Mouse (Mus musculus) G1E (cell line): ENCODE data around the gene Rcan3. TPM values are rescaled to one million over a fixed set of nuclear protein-coding genes. Genes with fewer than 3 reads are reported as not detected.

Source experiments
- ATAC-seq: 2 replicates; pipeline ENCODE4 v1.8.0; 2016; ENCODE audit warnings: mild to moderate bottlenecking; ENCODE audit not compliant: insufficient number of reproducible peaks, poor library complexity, low FRiP score, severe bottlenecking; ENCODE audit errors: extremely low read depth
- DNase-seq: peaks from one replicate; pipeline ENCODE4 v3.0.0; 2012; ENCODE audit warnings: low spot score
- H3K27me3 ChIP-seq: 2 replicates; pipeline ENCODE4 v1.6.1; 2012; ENCODE audit warnings: mild to moderate bottlenecking, low read length, inconsistent platforms; ENCODE audit not compliant: insufficient read depth
- H3K36me3 ChIP-seq: replicated peaks from 2 replicates; pipeline ENCODE3; 2012; ENCODE audit warnings: mild to moderate bottlenecking, inconsistent platforms
- H3K4me1 ChIP-seq: 2 replicates; pipeline ENCODE4 v1.6.1; 2012; ENCODE audit warnings: low read depth, low read length, inconsistent platforms, mixed read lengths; ENCODE audit not compliant: insufficient read depth
- H3K4me3 ChIP-seq: 2 replicates; pipeline ENCODE4 v1.5.1; 2012; ENCODE audit warnings: low read depth, mild to moderate bottlenecking, inconsistent platforms, low read length, moderate library complexity, mixed read lengths
- H3K9me3 ChIP-seq: replicated peaks from 2 replicates; pipeline ENCODE4 v1.6.1; 2012; ENCODE audit warnings: inconsistent platforms
- CTCF ChIP-seq: IDR thresholded peaks from 2 replicates; pipeline ENCODE4 v1.5.1; 2012; ENCODE audit warnings: low read depth, low read length, inconsistent platforms, mixed read lengths
- GATA1 ChIP-seq: IDR thresholded peaks from 2 replicates; pipeline ENCODE4 v1.6.1; 2012; ENCODE audit warnings: borderline replicate concordance, low read length, inconsistent platforms, mixed read lengths
- GATA2 ChIP-seq: IDR thresholded peaks from 2 replicates; pipeline ENCODE4 v1.6.1; 2012; ENCODE audit warnings: low read depth, low read length, inconsistent platforms, borderline replicate concordance
- POLR2AphosphoS5 ChIP-seq: IDR thresholded peaks from 2 replicates; pipeline ENCODE4 v1.6.1; 2012; ENCODE audit warnings: low read depth, low read length, inconsistent platforms; ENCODE audit not compliant: insufficient replicate concordance
- TAL1 ChIP-seq: conservative IDR thresholded peaks from 2 replicates; pipeline ENCODE4 v1.6.1; 2012; ENCODE audit warnings: low read depth, low read length, inconsistent platforms, mixed read lengths
- polyA plus RNA-seq: library from polyadenylated mRNA; stranded (reverse); fragments of >175 nt; gene quantifications from 2 replicates; pipeline ENCODE4 v1.2.3, GENCODE M21; 2012
- total RNA-seq, 2 experiments: library from RNA; stranded (forward) in 1 of 2; stranded (reverse) in 1 of 2; fragments of 200-1000 nt in 1 of 2; fragments of >200 nt in 1 of 2; fragmentation: Nextera tagmentation in 1 of 2; gene quantifications; 2 replicates each; pipeline ENCODE4 v1.2.3; 2014 to 2017

The Rcan3 gene
- total and polyA plus RNA-seq, 3 experiments = 8.6 to 20.1 (median 13.2) TPM

GRCm38 (mm10) chr4:135394666-135395065 is 39.0 kb downstream of the Rcan3 start:
- DNase-seq = no peak
- TF ChIP-seq TAL1 (no peak), GATA2 (no peak), CTCF (no peak), GATA1 (no peak), POLR2AphosphoS5 (no peak)
- H3K4me3 ChIP-seq = no peak overlapping the region
- no peaks in the 10 kb centered on the region; the same call in 1 of the 2 replicates for H3K9me3 ChIP-seq
- H3K4me1 ChIP-seq = no peaks in the 10 kb centered on the region
- H3K27me3 ChIP-seq = peaks cover 11% of the 10 kb centered on the region; the same call in 1 of the 2 replicates
- no peaks in the 10 kb centered on the region for H3K36me3 ChIP-seq
- no peak for ATAC-seq

GRCm38 (mm10) chr4:135393381-135393780 is 40.3 kb downstream of the Rcan3 start:
- ATAC-seq (no peak), DNase-seq (no peak)
- no peaks in the 10 kb centered on the region for H3K36me3 ChIP-seq
- TF ChIP-seq CTCF (no peak), POLR2AphosphoS5 (no peak), GATA2 (no peak), GATA1 (no peak), TAL1 (no peak)
- no peaks in the 10 kb centered on the region for H3K4me1 ChIP-seq
- no peak overlapping the region for H3K4me3 ChIP-seq
- H3K27me3 ChIP-seq = peaks cover 11% of the 10 kb centered on the region; the same call in 1 of the 2 replicates
- no peaks in the 10 kb centered on the region; the same call in 1 of the 2 replicates for H3K9me3 ChIP-seq

- ATAC-seq = no peak
- Histone ChIP-seq H3K9me3 (no peaks in the 10 kb centered on the region; the same call in 1 of the 2 replicates), H3K4me3 (no peak overlapping the region), H3K27me3 (peaks cover 7% of the 10 kb centered on the region; the same call in 1 of the 2 replicates), H3K4me1 (no peaks in the 10 kb centered on the region), H3K36me3 (no peaks in the 10 kb centered on the region)
- no peak for DNase-seq
- TF ChIP-seq GATA2 (no peak), CTCF (no peak), POLR2AphosphoS5 (no peak), GATA1 (no peak), TAL1 (no peak)
Measured at GRCm38 (mm10) chr4:135392801-135393200, 40.9 kb downstream of the Rcan3 start.

- Histone ChIP-seq H3K36me3 (no peaks in the 10 kb centered on the region), H3K4me1 (no peaks in the 10 kb centered on the region), H3K4me3 (no peak overlapping the region), H3K27me3 (peaks cover 12% of the 10 kb centered on the region; the same call in 1 of the 2 replicates), H3K9me3 (no peaks in the 10 kb centered on the region; the same call in 1 of the 2 replicates)
- DNase-seq (no peak), ATAC-seq (no peak)
- no peak for TF ChIP-seq GATA2
- TF ChIP-seq CTCF = no peak
- TF ChIP-seq POLR2AphosphoS5 = no peak
- no peak for TF ChIP-seq TAL1
- TF ChIP-seq GATA1 = no peak
Measured at GRCm38 (mm10) chr4:135391014-135391413, 42.6 kb downstream of the Rcan3 start.

- TF ChIP-seq GATA2 (no peak), CTCF (no peak)
- no peak for DNase-seq
- Histone ChIP-seq H3K9me3 (no peaks in the 10 kb centered on the region), H3K36me3 (no peaks in the 10 kb centered on the region), H3K4me1 (peaks cover 3% of the 10 kb centered on the region; the same call in 1 of the 2 replicates), H3K27me3 (peaks cover 20% of the 10 kb centered on the region; the same call in 1 of the 2 replicates), H3K4me3 (no peak overlapping the region)
- ATAC-seq = no peak
Measured at GRCm38 (mm10) chr4:135385614-135386013, 48.0 kb downstream of the Rcan3 start.

- Histone ChIP-seq H3K4me3 (no peak overlapping the region), H3K27me3 (peaks cover 28% of the 10 kb centered on the region), H3K36me3 (no peaks in the 10 kb centered on the region), H3K4me1 (peaks cover 3% of the 10 kb centered on the region; the same call in 1 of the 2 replicates), H3K9me3 (no peaks in the 10 kb centered on the region)
- no peak for ATAC-seq
- peak; percentile 45 for DNase-seq
- TF ChIP-seq GATA1 (no peak), CTCF (peak; percentile 79)
Measured at GRCm38 (mm10) chr4:135382316-135382715, 51.3 kb downstream of the Rcan3 start.
